Mouse (Mus musculus) lung, adult 2 months (tissue): ENCODE measurements at regions not wholly inside any gene's neighbourhood (a gene's known extent, or its start where the extent isn't known, plus 50 kb on each side); places are given as distances from the start of the nearest gene placed in this dataset.

Source experiments
- CTCF ChIP-seq: fragments of 200-500 bp; IDR thresholded peaks from 2 replicates; pipeline ENCODE4 v1.5.1; 2011; ENCODE audit warnings: mild to moderate bottlenecking, low read length, control low read depth; ENCODE audit not compliant: insufficient read depth
- POLR2A ChIP-seq: fragments of 200-500 bp; IDR thresholded peaks from 2 replicates; pipeline ENCODE4 v1.6.1; 2011; ENCODE audit warnings: low read depth, mild to moderate bottlenecking, control low read depth, low read length, borderline replicate concordance; ENCODE audit errors: extremely low read depth

- TF ChIP-seq POLR2A = no peak
- TF ChIP-seq CTCF = no peak
These were observed 179.1 kb upstream of the Adgrl2 start for GRCm38 (mm10) chr3:149169442-149169841.
